Mouse (Mus musculus): ENCODE data around the gene Fam151a. TPM values are rescaled to one million over a fixed set of nuclear protein-coding genes. Genes with fewer than 3 reads are reported as not detected.
"Not testable (repeated sequence)": the region's sequence is repeated elsewhere in the genome, so short reads cannot be mapped to it uniquely, and the experiment has no call there.

Gene Fam151a
- polyA plus RNA-seq, 1 experiment from 2014 or later, result 0.31 TPM

GRCm38 (mm10) chr4:106787830-106788229 lies 54.1 kb downstream of the Fam151a start:
- 69% methylated on average over 7 of the region's 7 CpGs for WGBS
- H3K9me3 ChIP-seq (ENCODE audit: control insufficient read depth), result no peaks in the 10 kb centered on the region
- H3K4me3 ChIP-seq (ENCODE audit: low read depth, low read length), result no peak overlapping the region
- H3K4me2 ChIP-seq (replicated peaks; ENCODE audit: low read depth), result no peak overlapping the region
- H3K36me3 ChIP-seq (ENCODE audit: control insufficient read depth, insufficient read depth), result peaks cover 7% of the 10 kb centered on the region; the same call in 1 of the 2 replicates
- no peak overlapping the region for H3K9ac ChIP-seq (ENCODE audit: low read depth, low read length)
- no peak for ATAC-seq
- no peaks in the 10 kb centered on the region for H3K27me3 ChIP-seq (replicated peaks; ENCODE audit: control insufficient read depth, insufficient read depth, low read length)
- no peak for TF ChIP-seq CTCF (IDR thresholded peaks at IDR 0.05; ENCODE audit: low read depth)
- H3K27ac ChIP-seq (ENCODE audit: low read depth, low read length), result no peak overlapping the region
- peaks cover 5% of the 10 kb centered on the region; the same call in 1 of the 2 replicates for H3K4me1 ChIP-seq (replicated peaks; ENCODE audit: control insufficient read depth, insufficient read depth, low read length)

- no peak for TF ChIP-seq CTCF (IDR thresholded peaks at IDR 0.05; ENCODE audit: low read depth)
- Histone ChIP-seq H3K36me3 (ENCODE audit: control insufficient read depth, insufficient read depth) (peaks cover 7% of the 10 kb centered on the region; the same call in 1 of the 2 replicates), H3K27me3 (replicated peaks; ENCODE audit: control insufficient read depth, insufficient read depth, low read length) (no peaks in the 10 kb centered on the region), H3K4me3 (ENCODE audit: low read depth, low read length) (no peak overlapping the region), H3K4me1 (replicated peaks; ENCODE audit: control insufficient read depth, insufficient read depth, low read length) (peaks cover 12% of the 10 kb centered on the region; the same call in 1 of the 2 replicates), H3K4me2 (replicated peaks; ENCODE audit: low read depth) (no peak overlapping the region), H3K9me3 (ENCODE audit: control insufficient read depth) (no peaks in the 10 kb centered on the region), H3K9ac (ENCODE audit: low read depth, low read length) (no peak overlapping the region), H3K27ac (ENCODE audit: low read depth, low read length) (no peak overlapping the region)
- WGBS, result 64% methylated on average over 11 of the region's 11 CpGs
- no peak for ATAC-seq
Measured at GRCm38 (mm10) chr4:106788627-106789026, 54.9 kb downstream of the Fam151a start.

GRCm38 (mm10) chr4:106789705-106790104 lies 56.0 kb downstream of the Fam151a start:
- 67% methylated on average over 9 of the region's 9 CpGs for WGBS
- no peaks in the 10 kb centered on the region for H3K9me3 ChIP-seq (ENCODE audit: control insufficient read depth)
- peaks cover 17% of the 10 kb centered on the region; the same call in 1 of the 2 replicates for H3K4me1 ChIP-seq (replicated peaks; ENCODE audit: control insufficient read depth, insufficient read depth, low read length)
- no peak overlapping the region for H3K4me2 ChIP-seq (replicated peaks; ENCODE audit: low read depth)
- 0 out of 2 replicates have a peak, but pooled peaks cover under 1% of the 10 kb centered on the region for H3K36me3 ChIP-seq (ENCODE audit: control insufficient read depth, insufficient read depth)
- H3K9ac ChIP-seq (ENCODE audit: low read depth, low read length), result no peak overlapping the region
- H3K27me3 ChIP-seq (replicated peaks; ENCODE audit: control insufficient read depth, insufficient read depth, low read length), result no peaks in the 10 kb centered on the region
- no peak for TF ChIP-seq CTCF (IDR thresholded peaks at IDR 0.05; ENCODE audit: low read depth)
- ATAC-seq, result no peak
- no peak overlapping the region for H3K27ac ChIP-seq (ENCODE audit: low read depth, low read length)
- H3K4me3 ChIP-seq (ENCODE audit: low read depth, low read length), result no peak overlapping the region

DNA sequence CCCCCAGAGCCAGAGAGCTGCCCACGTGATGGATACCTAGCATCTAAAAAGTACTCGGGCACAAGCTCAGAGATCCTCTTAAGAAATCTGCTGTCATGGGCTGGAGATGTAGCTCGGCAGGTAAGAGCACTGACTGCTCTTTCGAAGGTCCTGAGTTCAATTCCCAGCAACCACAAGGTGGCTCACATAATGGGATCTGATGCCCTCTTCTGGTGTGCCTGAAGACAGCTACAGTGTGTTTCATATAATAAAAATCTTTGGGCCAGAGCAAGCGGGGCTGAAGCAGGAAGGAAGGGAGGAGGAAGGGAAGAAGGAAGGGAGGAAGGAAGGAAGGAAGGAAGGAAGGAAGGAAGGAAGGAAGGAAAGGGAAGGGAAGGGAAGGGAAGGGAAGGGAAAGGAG lies 56.5 kb downstream of the Fam151a start:
- H3K9me3 ChIP-seq (ENCODE audit: control insufficient read depth); H3K9ac ChIP-seq (ENCODE audit: low read depth, low read length); H3K4me2 ChIP-seq (replicated peaks; ENCODE audit: low read depth); H3K4me3 ChIP-seq (ENCODE audit: low read depth, low read length); H3K36me3 ChIP-seq (ENCODE audit: control insufficient read depth, insufficient read depth); ATAC-seq; H3K27ac ChIP-seq (ENCODE audit: low read depth, low read length); H3K27me3 ChIP-seq (replicated peaks; ENCODE audit: control insufficient read depth, insufficient read depth, low read length): not testable (repeated sequence)
- peak; percentile 35 for TF ChIP-seq CTCF (IDR thresholded peaks at IDR 0.05; ENCODE audit: low read depth)
- WGBS, result 84% methylated on average over 5 of the region's 5 CpGs
- H3K4me1 ChIP-seq (replicated peaks; ENCODE audit: control insufficient read depth, insufficient read depth, low read length), result peaks cover 18% of the 10 kb centered on the region; the same call in 1 of the 2 replicates

- 47% methylated on average over 1 of the region's 1 CpGs for WGBS
- TF ChIP-seq CTCF (IDR thresholded peaks at IDR 0.05; ENCODE audit: low read depth), result no peak
- Histone ChIP-seq H3K27ac (ENCODE audit: low read depth, low read length) (peak overlapping the region; percentile 54), H3K9ac (ENCODE audit: low read depth, low read length) (no peak overlapping the region), H3K4me1 (replicated peaks; ENCODE audit: control insufficient read depth, insufficient read depth, low read length) (peaks cover 18% of the 10 kb centered on the region; the same call in 1 of the 2 replicates), H3K27me3 (replicated peaks; ENCODE audit: control insufficient read depth, insufficient read depth, low read length) (no peaks in the 10 kb centered on the region), H3K4me2 (replicated peaks; ENCODE audit: low read depth) (no peak overlapping the region), H3K9me3 (ENCODE audit: control insufficient read depth) (no peaks in the 10 kb centered on the region), H3K36me3 (ENCODE audit: control insufficient read depth, insufficient read depth) (no peaks in the 10 kb centered on the region), H3K4me3 (ENCODE audit: low read depth, low read length) (no peak overlapping the region)
- ATAC-seq, result peak; percentile 78
Measured at GRCm38 (mm10) chr4:106790938-106791337, 57.2 kb downstream of the Fam151a start.

GRCm38 (mm10) chr4:106792276-106792675 lies 58.6 kb downstream of the Fam151a start:
- Histone ChIP-seq H3K27me3 (replicated peaks; ENCODE audit: control insufficient read depth, insufficient read depth, low read length) (no peaks in the 10 kb centered on the region), H3K36me3 (ENCODE audit: control insufficient read depth, insufficient read depth) (no peaks in the 10 kb centered on the region), H3K27ac (ENCODE audit: low read depth, low read length) (peak overlapping the region; percentile 76), H3K4me2 (replicated peaks; ENCODE audit: low read depth) (peak overlapping the region; percentile 4; the same call in 1 of the 2 replicates), H3K9me3 (ENCODE audit: control insufficient read depth) (no peaks in the 10 kb centered on the region), H3K4me3 (ENCODE audit: low read depth, low read length) (no peak overlapping the region), H3K9ac (ENCODE audit: low read depth, low read length) (no peak overlapping the region), H3K4me1 (replicated peaks; ENCODE audit: control insufficient read depth, insufficient read depth, low read length) (peaks cover 18% of the 10 kb centered on the region; the same call in 1 of the 2 replicates)
- peak; percentile 87 for ATAC-seq
- TF ChIP-seq CTCF (IDR thresholded peaks at IDR 0.05; ENCODE audit: low read depth), result peak; percentile 55
